Mouse (Mus musculus) neutrophil, adult 5-6 weeks (primary cell): ENCODE measurements around the gene Itih3. TPM values are rescaled to one million over a fixed set of nuclear protein-coding genes. Genes with fewer than 3 reads are reported as not detected.

Experiments used
- ATAC-seq: fragments of 151-379, 151-347 bp; 2 replicates; pipeline ENCODE4 v1.8.0; 2017; ENCODE audit warnings: mild to moderate bottlenecking, moderate TSS enrichment; ENCODE audit not compliant: insufficient number of reproducible peaks, poor library complexity, low FRiP score, severe bottlenecking; ENCODE audit errors: extremely low read depth
- total RNA-seq: library from RNA; stranded (forward); fragments of 200-1000 nt; gene quantifications from 2 replicates; pipeline ENCODE4 v1.2.3, GENCODE M21; 2017

Gene Itih3
- total RNA-seq, 1 experiment from 2014 or later: not detected

GRCm38 (mm10) chr14:30870206-30871147, 53.1 kb downstream of the Itih3 start:
- ATAC-seq: no peak

DNA sequence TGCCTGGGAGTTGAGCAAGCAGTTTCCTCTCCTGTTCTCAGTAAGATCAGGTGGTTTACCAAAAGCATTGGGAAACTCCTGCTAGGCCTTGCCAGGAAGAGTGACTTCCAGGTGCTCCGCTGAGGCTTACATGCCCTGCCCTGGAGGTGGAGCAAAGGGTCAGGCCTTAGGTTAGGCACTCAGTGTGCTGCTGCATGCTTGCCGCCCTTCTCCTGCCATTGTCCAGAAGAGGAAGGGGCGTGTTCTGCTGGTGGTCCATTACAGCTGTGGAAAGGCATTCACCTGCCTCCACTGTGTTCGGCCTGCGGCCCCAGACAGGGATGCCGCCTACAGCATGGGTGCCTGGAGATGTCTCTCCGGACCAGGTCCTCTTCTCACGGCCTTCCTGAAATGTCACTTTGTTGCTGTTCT, 54.2 kb downstream of the Itih3 start:
- no peak for ATAC-seq

DNA sequence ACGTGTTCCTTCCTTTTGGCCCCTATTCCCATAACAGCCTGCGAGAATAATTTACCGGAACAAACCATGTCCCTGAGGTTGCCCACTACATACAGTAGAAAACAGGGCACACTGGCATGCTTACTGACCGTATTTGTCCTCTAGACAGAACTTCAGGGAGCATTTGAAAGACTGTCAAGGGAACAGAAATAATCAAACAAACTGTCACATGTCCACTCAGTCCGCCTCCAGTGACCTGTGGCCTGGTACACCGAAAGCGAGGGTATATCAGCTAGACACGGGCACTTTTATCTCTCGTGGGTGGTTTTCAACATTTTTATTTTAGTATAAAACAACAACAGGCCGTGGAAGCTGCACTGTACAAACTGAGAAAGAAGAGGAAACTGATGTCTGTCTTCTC, 54.7 kb downstream of the Itih3 start:
- ATAC-seq: no peak

GRCm38 (mm10) chr14:30867042-30867441, 56.5 kb downstream of the Itih3 start:
- ATAC-seq: peak; percentile 65

DNA sequence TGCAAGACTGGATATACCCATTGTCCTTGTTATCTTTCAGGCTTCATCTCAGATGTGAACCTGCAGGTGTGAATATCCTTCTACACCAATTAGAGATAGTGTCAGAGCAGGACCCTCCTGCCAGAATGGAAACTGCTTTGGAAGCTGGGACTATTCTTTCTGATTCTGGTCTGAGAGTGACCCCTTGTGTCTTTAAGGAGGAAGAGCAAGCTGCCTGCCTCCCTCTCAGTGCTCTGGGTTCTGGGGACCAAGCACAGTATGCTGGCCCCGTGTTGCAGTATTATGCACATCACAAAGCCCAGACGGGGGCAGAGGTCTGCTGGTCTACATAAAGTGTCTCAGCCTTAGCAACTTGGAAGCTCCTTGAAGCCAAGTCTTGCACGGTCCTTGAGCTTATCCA, 58.2 kb downstream of the Itih3 start:
- ATAC-seq: no peak

- no peak for ATAC-seq
Observed at GRCm38 (mm10) chr14:30862368-30862767, 61.2 kb downstream of the Itih3 start.

DNA sequence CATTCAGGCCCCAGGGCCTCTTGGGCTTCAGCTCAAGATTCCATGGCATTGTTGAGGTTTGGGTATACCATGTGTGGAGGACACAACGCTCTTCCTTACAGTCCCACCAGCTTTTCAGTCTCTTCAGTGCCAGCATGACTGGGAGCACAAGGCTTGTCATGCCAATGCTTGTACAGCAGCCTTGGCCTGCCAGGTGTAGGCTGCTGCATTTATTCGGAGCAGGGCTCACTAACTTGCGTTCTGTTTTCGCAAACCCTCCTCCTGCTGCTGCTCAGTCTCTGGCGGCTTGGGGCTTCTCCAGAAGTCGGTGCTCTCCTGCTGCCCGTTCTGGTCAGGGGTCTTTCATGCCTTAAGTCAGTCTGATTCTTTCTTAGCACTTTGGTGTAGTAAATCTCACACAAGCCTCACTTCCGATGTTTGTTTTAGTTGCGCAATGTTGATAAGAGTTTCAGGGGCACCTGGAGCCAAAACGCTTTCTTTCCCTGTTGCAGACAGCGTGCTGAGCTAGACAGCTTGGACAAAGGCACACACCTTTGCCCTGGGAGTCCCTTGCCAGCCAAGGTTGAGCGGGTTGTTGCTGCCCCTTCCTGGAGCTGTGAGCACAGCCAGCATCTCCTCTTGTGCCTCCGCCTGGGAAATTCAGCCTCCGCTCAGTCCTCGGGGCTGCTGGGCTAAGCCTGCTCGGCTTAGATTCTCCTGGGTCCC, 62.0 kb downstream of the Itih3 start:
- no peak for ATAC-seq

Other genes starting within 250 kb of the Itih3 start
- 6.9 and 8.6 TPM in 2 replicates for gene Sfmbt1, start 208.9 kb downstream of the Itih3 start, total RNA-seq
- gene Tmem110, start 98.2 kb downstream of the Itih3 start, total RNA-seq: 10.2 and 14.2 TPM in 2 replicates
- gene Mustn1, start 44.6 kb downstream of the Itih3 start, total RNA-seq: 5.2 and 6.3 TPM in 2 replicates
- not detected in 2 replicates for gene Itih4, start 37.3 kb downstream of the Itih3 start, total RNA-seq
- gene Itih1, start 19.5 kb upstream of the Itih3 start, total RNA-seq: not detected in 2 replicates
- 4.7 and 6.1 TPM in 2 replicates for gene Nek4, start 27.6 kb upstream of the Itih3 start, total RNA-seq
- gene Glt8d1, start 77.6 kb upstream of the Itih3 start, total RNA-seq: 16.0 and 22.6 TPM in 2 replicates
- 52.3 and 53.5 TPM in 2 replicates for gene Spcs1, start 77.9 kb upstream of the Itih3 start, total RNA-seq
- 53.5 and 62.5 TPM in 2 replicates for gene Pbrm1, start 95.4 kb upstream of the Itih3 start, total RNA-seq
- gene Gnl3, start 95.4 kb upstream of the Itih3 start, total RNA-seq: 82.4 and 84.8 TPM in 2 replicates
- gene Smim4, start 205.2 kb upstream of the Itih3 start, total RNA-seq: 26.9 and 39.7 TPM in 2 replicates
- gene Nt5dc2, start 207.3 kb upstream of the Itih3 start, total RNA-seq: 5.2 and 5.5 TPM in 2 replicates
- gene Stab1, start 244.9 kb upstream of the Itih3 start, total RNA-seq: 4.1 and 5.0 TPM in 2 replicates